Mouse (Mus musculus): ENCODE data around the gene Sncg. TPM values are rescaled to one million over a fixed set of nuclear protein-coding genes. Genes with fewer than 3 reads are reported as not detected.
"Not testable (repeated sequence)": the region's sequence is repeated elsewhere in the genome, so short reads cannot be mapped to it uniquely, and the experiment has no call there.

Sncg gene
- 1 to 10 TPM; 5.6 to 7.5 TPM for total RNA-seq (2021)

DNA sequence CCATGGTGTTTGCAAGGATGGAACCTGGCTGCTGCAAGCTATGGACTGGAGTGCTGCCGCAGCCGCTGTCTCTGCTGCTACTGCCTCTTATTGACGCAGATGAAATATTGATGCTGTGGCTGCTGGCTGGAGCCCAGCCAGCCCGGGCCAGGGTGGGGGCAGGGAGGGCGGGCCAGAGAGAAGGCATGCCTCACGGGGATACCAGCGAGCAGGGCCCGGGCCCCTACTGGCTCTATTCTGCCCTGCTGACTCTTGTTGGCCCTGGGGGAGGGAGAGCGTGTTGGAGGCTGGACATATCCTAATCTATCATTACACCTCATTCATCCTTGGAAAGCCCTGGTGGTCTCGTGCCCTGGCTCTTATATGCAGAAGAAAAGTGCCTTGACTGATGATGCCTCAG, at the start of gene Sncg:
Gene Sncg (minus strand): TSS at position 213 of the 400 bp plus-strand sequence.
- intact Hi-C loops (cut with DNase I): loop anchor here (5.0 kb wide), 1 partner anchor 193 kb away; no protein-coding TSS in a partner anchor
- no peak for DNase-seq

DNA sequence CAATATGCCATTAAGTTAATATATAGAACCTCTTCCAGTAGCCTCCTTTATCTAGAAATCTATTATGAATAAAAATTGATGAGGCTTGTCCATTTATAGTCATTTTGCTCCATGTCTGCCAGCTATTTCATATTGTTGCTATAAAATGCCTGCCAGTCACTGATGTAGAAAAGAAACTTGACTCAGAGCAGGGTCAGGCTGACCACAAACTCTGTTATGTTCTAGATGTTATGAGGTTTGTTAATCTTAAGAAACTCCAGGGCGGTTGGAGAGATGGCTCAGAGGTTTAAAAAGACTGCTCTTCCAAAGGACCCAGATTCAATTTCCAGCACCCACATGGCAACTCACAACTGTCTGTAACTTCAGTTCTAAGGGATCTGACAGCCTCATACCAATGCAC, 46.5 kb upstream of the Sncg start:
- intact Hi-C loops (cut with DNase I): no loop called here
- DNase-seq: no peak

- intact Hi-C loops (cut with DNase I): loop anchor here (2.0 kb wide), 1 partner anchor 13 kb away; no protein-coding TSS in a partner anchor
- no peak for DNase-seq
Measured at GRCm38 (mm10) chr14:34417501-34417900, 42.9 kb upstream of the Sncg start.

DNA sequence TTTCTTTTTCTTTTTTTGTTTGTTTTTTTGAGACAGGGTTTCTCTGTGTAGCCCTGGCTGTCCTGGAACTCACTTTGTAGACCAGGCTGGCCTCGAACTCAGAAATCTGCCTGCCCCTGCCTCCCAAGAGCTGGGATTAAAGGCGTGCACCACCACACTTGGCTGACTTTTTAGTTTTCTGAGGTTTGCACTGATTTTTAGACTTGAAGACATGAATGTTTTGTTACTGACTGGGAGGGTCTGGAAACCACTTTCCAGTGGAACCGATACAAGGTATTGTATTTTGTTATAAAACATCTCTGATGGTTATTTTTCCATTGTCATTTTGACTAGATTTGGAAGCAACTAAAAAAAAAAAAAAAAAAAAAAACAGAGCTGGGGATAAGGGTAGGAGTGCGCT, 42.4 kb upstream of the Sncg start:
- not testable (repeated sequence) for DNase-seq
- intact Hi-C loops (cut with DNase I): loop anchor here (2.0 kb wide), 1 partner anchor 14 kb away; no protein-coding TSS in a partner anchor

DNA sequence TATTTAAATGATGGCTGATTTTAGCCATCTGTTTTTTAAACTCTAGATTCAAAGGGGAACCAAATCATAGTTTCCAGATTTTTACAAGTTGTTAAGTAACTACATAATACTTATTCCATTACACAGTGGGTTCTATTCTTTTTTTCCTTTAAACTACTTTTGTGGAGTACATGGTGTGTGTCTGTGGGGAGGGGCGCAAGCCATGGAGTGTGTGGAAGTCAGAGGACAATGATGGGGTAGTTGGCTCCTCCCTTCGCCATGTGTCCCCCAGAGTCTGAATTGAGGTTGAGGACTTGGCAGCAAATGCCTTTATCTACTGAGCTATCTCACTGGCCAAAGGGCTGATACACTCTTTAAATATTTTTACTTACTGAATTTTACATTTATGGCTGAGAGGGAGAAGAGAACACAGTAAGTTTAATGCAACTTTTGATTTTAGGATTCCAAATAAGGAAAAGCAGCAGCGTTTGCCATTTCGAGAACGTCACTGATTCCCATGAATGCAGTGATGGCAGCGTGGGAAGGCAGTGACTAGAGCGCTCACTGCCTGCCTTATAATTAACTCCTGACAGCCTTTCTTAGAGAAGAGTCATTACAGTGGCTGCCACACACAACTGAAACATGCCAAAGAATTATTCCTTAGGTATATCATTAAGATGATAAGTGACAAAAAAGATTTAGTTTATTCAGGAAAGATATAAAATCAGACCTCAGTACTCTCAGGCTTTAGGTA, 37.7 kb upstream of the Sncg start:
- intact Hi-C loops (cut with DNase I): no loop called here
- no peak for DNase-seq

- DNase-seq: no peak
- intact Hi-C loops (cut with DNase I): no loop called here
Measured at GRCm38 (mm10) chr14:34410716-34411115, 36.1 kb upstream of the Sncg start.

GRCm38 (mm10) chr14:34403424-34403823, 28.8 kb upstream of the Sncg start:
- intact Hi-C loops (cut with DNase I): loop anchor here (5.0 to 10.0 kb wide), 2 partner anchors 131 to 351 kb away; no protein-coding TSS in a partner anchor
- DNase-seq: no peak

DNA sequence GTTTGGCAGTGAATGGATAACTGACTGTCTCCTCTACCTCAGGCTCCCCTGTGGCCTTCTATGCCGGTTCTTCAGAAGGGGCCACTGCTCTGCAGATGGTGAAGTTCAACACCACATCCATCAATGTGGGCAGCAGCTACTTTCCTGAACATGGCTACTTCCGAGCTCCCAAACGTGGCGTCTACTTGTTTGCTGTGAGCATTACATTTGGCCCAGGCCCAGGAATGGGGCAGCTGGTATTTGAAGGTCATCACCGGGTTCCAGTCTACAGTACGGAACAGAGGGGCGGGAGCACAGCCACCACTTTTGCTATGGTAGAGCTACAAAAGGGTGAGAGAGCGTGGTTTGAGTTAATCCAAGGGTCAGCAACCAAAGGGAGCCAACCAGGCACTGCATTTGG, 28.3 kb upstream of the Sncg start:
- intact Hi-C loops (cut with DNase I): loop anchor here (5.0 to 10.0 kb wide), 2 partner anchors 131 to 352 kb away; no protein-coding TSS in a partner anchor
- DNase-seq: no peak

- DNase-seq: peak; percentile 84 to 87
- intact Hi-C loops (cut with DNase I): loop anchor here (1.0 to 10.0 kb wide), 4 partner anchors 29 to 354 kb away; no protein-coding TSS in a partner anchor
Measured at GRCm38 (mm10) chr14:34401135-34401534, 26.5 kb upstream of the Sncg start.

GRCm38 (mm10) chr14:34400021-34400420, 25.4 kb upstream of the Sncg start:
- intact Hi-C loops (cut with DNase I): loop anchor here (2.0 to 10.0 kb wide), 3 partner anchors 128 to 355 kb away; no protein-coding TSS in a partner anchor
- no peak for DNase-seq

GRCm38 (mm10) chr14:34399301-34399700, 24.7 kb upstream of the Sncg start:
- intact Hi-C loops (cut with DNase I): no loop called here
- DNase-seq: no peak

- no peak for DNase-seq
- intact Hi-C loops (cut with DNase I): no loop called here
Measured at GRCm38 (mm10) chr14:34398901-34399300, 24.3 kb upstream of the Sncg start.

DNA sequence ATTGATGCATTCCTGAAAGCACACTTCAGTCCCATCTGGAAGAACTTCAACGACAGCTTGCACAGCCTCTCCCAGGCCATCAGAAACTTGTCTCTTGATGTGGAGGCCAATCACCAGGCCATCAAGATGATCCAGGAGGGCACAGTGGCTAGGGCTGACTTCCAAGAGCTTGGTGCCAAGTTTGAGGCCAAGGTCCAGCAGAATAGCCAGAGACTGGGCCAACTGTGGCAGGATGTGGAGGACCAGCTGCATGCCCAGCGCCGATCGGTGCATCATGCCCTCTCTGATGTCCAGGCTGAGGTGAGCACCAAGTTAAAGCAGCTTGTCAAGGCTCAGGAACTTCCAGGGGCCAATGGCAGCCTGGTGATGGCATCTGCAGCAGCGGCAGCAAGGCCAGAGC, 23.3 kb upstream of the Sncg start:
- no peak for DNase-seq
- intact Hi-C loops (cut with DNase I): no loop called here

DNA sequence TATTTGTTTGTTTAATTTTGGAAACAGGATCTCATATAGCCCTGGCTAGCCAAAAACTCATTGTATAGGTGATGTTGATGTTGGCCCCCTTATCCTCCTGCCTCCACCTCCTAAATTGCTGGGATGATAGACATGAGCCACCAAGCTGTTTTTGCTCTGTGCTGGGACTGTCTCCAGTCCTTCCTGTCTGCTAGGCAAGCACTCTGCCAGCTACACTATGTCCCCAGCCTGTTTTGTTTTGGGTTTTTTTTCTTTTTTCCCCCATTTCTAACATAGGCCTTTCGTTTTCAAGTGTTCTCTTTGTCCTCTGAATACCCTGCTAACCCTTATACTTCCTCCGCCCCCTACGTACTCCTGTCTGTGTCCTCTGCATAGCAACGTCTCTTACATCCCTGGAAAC, 18.7 kb upstream of the Sncg start:
- intact Hi-C loops (cut with DNase I): no loop called here
- no peak for DNase-seq

DNA sequence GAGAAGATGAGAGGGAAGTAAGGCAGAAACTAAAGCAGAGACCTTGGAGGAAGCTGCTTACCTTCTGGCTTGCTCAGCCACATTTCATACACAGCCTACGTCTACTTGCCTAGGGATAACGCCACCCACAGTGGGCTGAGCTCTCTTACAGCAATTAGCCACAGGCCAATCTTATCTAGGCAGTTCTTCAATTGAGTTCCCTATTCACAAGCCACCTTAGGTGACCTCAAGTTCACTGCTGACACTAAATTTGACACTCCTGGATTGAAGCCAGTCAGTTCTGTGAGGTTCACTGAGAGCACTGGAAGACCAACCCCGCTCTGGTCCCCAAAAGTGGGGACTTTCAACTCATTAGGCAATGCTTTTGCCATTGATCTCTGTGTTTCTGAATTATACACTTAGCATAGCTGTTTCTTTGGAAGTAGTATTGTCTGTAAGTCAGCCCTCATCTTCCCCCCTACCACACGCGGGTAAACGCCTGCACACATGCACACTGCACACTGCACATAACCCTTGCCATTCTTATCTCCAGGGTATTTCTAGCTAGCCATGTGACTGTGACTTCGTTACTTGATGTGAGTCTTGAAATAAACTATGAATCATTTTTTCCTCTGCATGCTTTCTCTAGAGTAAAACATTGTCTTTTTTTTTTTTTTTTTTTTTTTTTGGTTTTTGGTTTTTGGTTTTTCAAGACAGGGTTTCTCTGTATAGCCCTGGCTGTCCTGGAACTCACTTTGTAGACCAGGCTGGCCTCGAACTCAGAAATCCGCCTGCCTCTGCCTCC, 8.5 kb upstream of the Sncg start:
- intact Hi-C loops (cut with DNase I): no loop called here
- DNase-seq: no peak

- intact Hi-C loops (cut with DNase I): no loop called here
- peak; percentile 50 to 69 for DNase-seq
Measured at GRCm38 (mm10) chr14:34378560-34379331, 4.2 kb upstream of the Sncg start.

DNA sequence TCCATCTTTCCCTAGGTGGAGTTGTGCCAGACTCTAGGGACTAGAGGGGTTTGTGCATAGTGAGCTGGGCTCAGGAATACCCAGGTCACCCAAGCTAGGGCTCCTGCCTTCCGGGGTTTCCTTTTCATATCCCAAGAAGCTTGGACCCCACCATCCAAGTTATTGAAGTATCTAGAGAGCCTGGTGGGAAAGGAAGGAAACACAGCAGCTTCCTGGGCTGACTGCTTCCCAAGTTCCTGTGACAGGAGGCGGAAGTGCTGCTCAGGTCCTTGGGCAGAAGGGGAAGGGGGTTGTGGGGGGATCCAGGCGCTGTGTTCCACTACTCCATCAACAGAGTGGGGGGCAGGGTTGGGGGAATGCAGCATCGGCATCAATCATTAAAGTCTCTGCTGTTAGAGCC, 2.5 kb upstream of the Sncg start:
- intact Hi-C loops (cut with DNase I): no loop called here
- DNase-seq: no peak

DNA sequence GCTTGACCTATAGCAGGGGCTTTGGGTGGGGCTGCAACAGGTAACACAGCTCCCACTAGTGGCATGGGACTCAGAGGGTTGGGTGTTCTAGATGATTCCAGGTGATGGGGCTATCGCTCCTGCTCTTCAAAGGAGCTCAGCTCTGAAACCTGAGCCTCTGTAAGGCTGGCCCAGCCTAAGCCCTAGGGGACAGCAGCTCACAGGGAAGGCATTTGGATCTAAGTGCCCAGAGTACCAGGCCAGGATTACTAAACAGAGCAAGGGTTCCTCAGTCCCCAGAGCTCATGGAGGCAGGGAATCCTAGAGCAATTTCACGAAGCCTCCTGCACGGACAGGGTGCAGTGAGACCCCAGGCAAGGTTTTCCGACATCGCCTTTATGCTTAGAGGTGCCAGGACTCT, 1.4 kb upstream of the Sncg start:
- intact Hi-C loops (cut with DNase I): no loop called here
- no peak for DNase-seq

DNA sequence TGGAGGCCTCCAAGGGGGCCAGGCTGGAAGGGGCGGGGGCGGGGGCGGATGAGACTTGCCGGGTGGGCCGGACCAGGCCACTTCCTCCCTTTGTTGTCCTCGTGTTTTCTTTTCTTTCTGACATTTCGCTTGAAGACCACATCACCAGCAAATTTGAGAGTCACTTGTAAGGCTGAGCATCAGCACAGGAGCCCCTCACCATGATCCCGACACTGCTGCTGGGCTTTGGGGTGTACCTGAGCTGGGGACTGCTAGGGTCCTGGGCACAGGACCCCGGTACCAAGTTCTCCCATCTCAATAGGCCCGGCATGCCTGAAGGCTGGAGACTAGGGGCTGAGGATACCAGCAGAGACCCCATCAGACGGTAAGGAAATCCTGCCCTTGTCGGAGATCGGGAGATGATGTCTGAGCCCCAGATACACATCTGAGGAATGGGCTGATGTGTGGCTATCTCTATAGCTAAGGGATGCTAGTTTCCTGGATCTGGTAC, 871 bp upstream of the Sncg start, which contains the start of gene Mmrn2:
Gene Mmrn2 (plus strand): TSS at position 51 of the 490 bp plus-strand sequence.
- intact Hi-C loops (cut with DNase I): no loop called here
- no peak for DNase-seq

DNA sequence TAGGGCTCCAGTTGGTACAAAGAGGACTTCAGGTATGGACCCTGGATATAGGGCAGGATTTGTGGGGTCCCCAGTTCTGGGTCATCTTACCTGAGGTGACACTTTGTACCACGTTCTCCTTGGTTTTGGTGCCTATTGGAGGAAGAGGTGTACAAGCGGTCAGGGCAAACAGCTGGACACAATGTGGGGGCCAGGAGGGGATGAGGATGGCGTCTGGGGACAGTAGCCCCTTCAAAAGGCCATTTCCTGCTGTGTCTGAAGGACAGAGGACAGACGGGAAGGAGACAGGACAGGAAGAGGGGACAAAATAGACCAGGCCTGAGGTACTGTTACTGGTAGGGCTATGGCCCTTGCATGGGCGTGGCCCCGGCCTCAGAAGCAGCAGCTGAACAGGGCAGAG, 1.0 kb downstream of the Sncg start:
- DNase-seq: no peak

More for the DNA sequence above, 1.0 kb downstream of the Sncg start:
- intact Hi-C loops (cut with DNase I): loop anchor here (5.0 kb wide), 1 partner anchor 194 kb away; no protein-coding TSS in a partner anchor

Data from heart, postnatal 36 days (tissue).